Mouse (Mus musculus) NIH3T3 (cell line): ENCODE data around the gene Toe1.
A peak's percentile ranks its signal among the peaks of the same experiment; 100 is the strongest.

ENCODE experiments used
- DNase-seq: peaks from one replicate; pipeline ENCODE4 v3.0.0-alpha.2; 2012; ENCODE audit warnings: low read depth

Toe1 gene

GRCm38 (mm10) chr4:116792453-116792852, 15.0 kb downstream of the Toe1 start:
- DNase-seq, result no peak

- peak; percentile 97 for DNase-seq
Observed at GRCm38 (mm10) chr4:116788956-116789355, 18.5 kb downstream of the Toe1 start.

GRCm38 (mm10) chr4:116787985-116788760, 19.3 kb downstream of the Toe1 start:
- peak; percentile 85 for DNase-seq

- DNase-seq, result peak; percentile 24
Observed at GRCm38 (mm10) chr4:116786587-116786986, 20.9 kb downstream of the Toe1 start.

- no peak for DNase-seq
Observed at GRCm38 (mm10) chr4:116782171-116782570, 25.3 kb downstream of the Toe1 start.

GRCm38 (mm10) chr4:116781366-116781765, 26.1 kb downstream of the Toe1 start:
- DNase-seq, result no peak

- DNase-seq, result no peak
Observed at GRCm38 (mm10) chr4:116780541-116780940, 26.9 kb downstream of the Toe1 start.

GRCm38 (mm10) chr4:116777079-116777478, 30.4 kb downstream of the Toe1 start:
- DNase-seq, result no peak

GRCm38 (mm10) chr4:116776391-116776790, 31.0 kb downstream of the Toe1 start:
- no peak for DNase-seq

- DNase-seq, result peak; percentile 43
Observed at GRCm38 (mm10) chr4:116769060-116769459, 38.4 kb downstream of the Toe1 start.

GRCm38 (mm10) chr4:116768510-116768909, 38.9 kb downstream of the Toe1 start:
- DNase-seq, result no peak

- DNase-seq, result no peak
Observed at GRCm38 (mm10) chr4:116764001-116764400, 43.4 kb downstream of the Toe1 start.

- DNase-seq, result no peak
Observed at GRCm38 (mm10) chr4:116761914-116762313, 45.5 kb downstream of the Toe1 start.

GRCm38 (mm10) chr4:116749750-116750149, 57.7 kb downstream of the Toe1 start:
- peak; percentile 61 for DNase-seq
